Mouse (Mus musculus): ENCODE measurements around the gene Eif3d. TPM values are rescaled to one million over a fixed set of nuclear protein-coding genes. Genes with fewer than 3 reads are reported as not detected.

The Eif3d gene
- polyA plus RNA-seq, 1 experiment from 2014 or later: 120 TPM

GRCm38 (mm10) chr15:77916851-77917544, 53.6 kb downstream of the Eif3d start:
- 35% methylated on average over 8 of the region's 8 CpGs for WGBS
- TF ChIP-seq CTCF (IDR thresholded peaks at IDR 0.05; ENCODE audit: low read depth): peak; percentile 93

GRCm38 (mm10) chr15:77915287-77915686, 55.3 kb downstream of the Eif3d start:
- Histone ChIP-seq H3K9me3 (replicated peaks; ENCODE audit: low read length) (no peaks in the 10 kb centered on the region), H3K4me2 (ENCODE audit: low read length) (no peak overlapping the region), H3K36me3 (ENCODE audit: insufficient read depth, low read length) (peaks cover 26% of the 10 kb centered on the region; the same call in 1 of the 2 replicates), H3K27ac (no peak overlapping the region), H3K9ac (ENCODE audit: low read depth, low read length) (no peak overlapping the region), H3K4me1 (replicated peaks; ENCODE audit: insufficient read depth, low read length) (peaks cover 14% of the 10 kb centered on the region; the same call in 1 of the 2 replicates), H3K4me3 (replicated peaks; ENCODE audit: low read depth, low read length) (no peak overlapping the region), H3K27me3 (ENCODE audit: insufficient read depth, low read length) (no peaks in the 10 kb centered on the region)
- 96% methylated on average over 4 of the region's 4 CpGs for WGBS
- no peak for TF ChIP-seq CTCF (IDR thresholded peaks at IDR 0.05; ENCODE audit: low read depth)
- DNase-seq (ENCODE audit: low spot score) (no peak), ATAC-seq (replicated peaks; ENCODE audit: low FRiP score, low read depth) (no peak)

More at GRCm38 (mm10) chr15:77916851-77917544, 53.6 kb downstream of the Eif3d start:
- Histone ChIP-seq H3K9me3 (replicated peaks; ENCODE audit: low read length) (no peaks in the 10 kb centered on the region), H3K27ac (no peak overlapping the region), H3K4me1 (replicated peaks; ENCODE audit: insufficient read depth, low read length) (peaks cover 13% of the 10 kb centered on the region; the same call in 1 of the 2 replicates), H3K27me3 (ENCODE audit: insufficient read depth, low read length) (no peaks in the 10 kb centered on the region), H3K4me3 (replicated peaks; ENCODE audit: low read depth, low read length) (no peak overlapping the region), H3K9ac (ENCODE audit: low read depth, low read length) (no peak overlapping the region), H3K4me2 (ENCODE audit: low read length) (no peak overlapping the region), H3K36me3 (ENCODE audit: insufficient read depth, low read length) (peaks cover 26% of the 10 kb centered on the region; the same call in 1 of the 2 replicates)
- ATAC-seq (replicated peaks; ENCODE audit: low FRiP score, low read depth) (0 out of 2 replicates have a peak, but pooled peaks have one; percentile 8), DNase-seq (ENCODE audit: low spot score) (peak; percentile 93)

- H3K36me3 ChIP-seq (ENCODE audit: insufficient read depth, low read length): peaks cover 26% of the 10 kb centered on the region; the same call in 1 of the 2 replicates
Measured at GRCm38 (mm10) chr15:77914507-77914906, 56.1 kb downstream of the Eif3d start.

GRCm38 (mm10) chr15:77913054-77913453, 57.6 kb downstream of the Eif3d start:
- Histone ChIP-seq H3K27me3 (ENCODE audit: insufficient read depth, low read length) (no peaks in the 10 kb centered on the region), H3K27ac (peak overlapping the region; percentile 69; the same call in 1 of the 2 replicates), H3K9me3 (replicated peaks; ENCODE audit: low read length) (no peaks in the 10 kb centered on the region), H3K9ac (ENCODE audit: low read depth, low read length) (0 out of 2 replicates have a peak overlapping the region, but pooled peaks have one; percentile 13), H3K4me3 (replicated peaks; ENCODE audit: low read depth, low read length) (no peak overlapping the region), H3K4me1 (replicated peaks; ENCODE audit: insufficient read depth, low read length) (peaks cover 18% of the 10 kb centered on the region; the same call in 1 of the 2 replicates), H3K36me3 (ENCODE audit: insufficient read depth, low read length) (peaks cover 17% of the 10 kb centered on the region; the same call in 1 of the 2 replicates), H3K4me2 (ENCODE audit: low read length) (no peak overlapping the region)
- TF ChIP-seq CTCF (IDR thresholded peaks at IDR 0.05; ENCODE audit: low read depth): no peak
- DNase-seq (ENCODE audit: low spot score) (no peak), ATAC-seq (replicated peaks; ENCODE audit: low FRiP score, low read depth) (no peak)
- 73% methylated on average over 8 of the region's 8 CpGs for WGBS

More at GRCm38 (mm10) chr15:77914507-77914906, 56.1 kb downstream of the Eif3d start:
- no peak overlapping the region for H3K27ac ChIP-seq
- WGBS: 91% methylated on average over 3 of the region's 3 CpGs
- H3K4me3 ChIP-seq (replicated peaks; ENCODE audit: low read depth, low read length): no peak overlapping the region
- ATAC-seq (replicated peaks; ENCODE audit: low FRiP score, low read depth) (no peak), DNase-seq (ENCODE audit: low spot score) (no peak)
- no peak for TF ChIP-seq CTCF (IDR thresholded peaks at IDR 0.05; ENCODE audit: low read depth)
- H3K4me1 ChIP-seq (replicated peaks; ENCODE audit: insufficient read depth, low read length): peaks cover 14% of the 10 kb centered on the region; the same call in 1 of the 2 replicates
- H3K27me3 ChIP-seq (ENCODE audit: insufficient read depth, low read length): no peaks in the 10 kb centered on the region
- H3K9ac ChIP-seq (ENCODE audit: low read depth, low read length): no peak overlapping the region
- no peak overlapping the region for H3K4me2 ChIP-seq (ENCODE audit: low read length)
- no peaks in the 10 kb centered on the region for H3K9me3 ChIP-seq (replicated peaks; ENCODE audit: low read length)

GRCm38 (mm10) chr15:77912585-77912984, 58.0 kb downstream of the Eif3d start:
- DNase-seq (ENCODE audit: low spot score) (no peak), ATAC-seq (replicated peaks; ENCODE audit: low FRiP score, low read depth) (no peak)
- Histone ChIP-seq H3K27me3 (ENCODE audit: insufficient read depth, low read length) (no peaks in the 10 kb centered on the region), H3K27ac (peak overlapping the region; percentile 69; the same call in 1 of the 2 replicates), H3K36me3 (ENCODE audit: insufficient read depth, low read length) (peaks cover 17% of the 10 kb centered on the region; the same call in 1 of the 2 replicates), H3K4me2 (ENCODE audit: low read length) (no peak overlapping the region), H3K4me3 (replicated peaks; ENCODE audit: low read depth, low read length) (no peak overlapping the region), H3K4me1 (replicated peaks; ENCODE audit: insufficient read depth, low read length) (peaks cover 18% of the 10 kb centered on the region; the same call in 1 of the 2 replicates), H3K9ac (ENCODE audit: low read depth, low read length) (0 out of 2 replicates have a peak overlapping the region, but pooled peaks have one; percentile 13), H3K9me3 (replicated peaks; ENCODE audit: low read length) (no peaks in the 10 kb centered on the region)
- TF ChIP-seq CTCF (IDR thresholded peaks at IDR 0.05; ENCODE audit: low read depth): no peak
- WGBS: 39% methylated on average over 7 of the region's 7 CpGs

GRCm38 (mm10) chr15:77912048-77912447, 58.6 kb downstream of the Eif3d start:
- H3K9me3 ChIP-seq (replicated peaks; ENCODE audit: low read length): no peaks in the 10 kb centered on the region
- no peak overlapping the region for H3K9ac ChIP-seq (ENCODE audit: low read depth, low read length)
- ATAC-seq (replicated peaks; ENCODE audit: low FRiP score, low read depth): no peak
- peak overlapping the region; percentile 69; the same call in 1 of the 2 replicates for H3K27ac ChIP-seq
- H3K36me3 ChIP-seq (ENCODE audit: insufficient read depth, low read length): peaks cover 17% of the 10 kb centered on the region; the same call in 1 of the 2 replicates
- H3K27me3 ChIP-seq (ENCODE audit: insufficient read depth, low read length): no peaks in the 10 kb centered on the region
- TF ChIP-seq CTCF (IDR thresholded peaks at IDR 0.05; ENCODE audit: low read depth): no peak
- 52% methylated on average over 5 of the region's 5 CpGs for WGBS
- no peak overlapping the region for H3K4me3 ChIP-seq (replicated peaks; ENCODE audit: low read depth, low read length)
- H3K4me1 ChIP-seq (replicated peaks; ENCODE audit: insufficient read depth, low read length): peaks cover 23% of the 10 kb centered on the region
- DNase-seq (ENCODE audit: low spot score): no peak
- no peak overlapping the region for H3K4me2 ChIP-seq (ENCODE audit: low read length)

Measured in kidney, postnatal 0 days (tissue).